Mouse (Mus musculus): ENCODE results near the gene Wnt3a. TPM values are rescaled to one million over a fixed set of nuclear protein-coding genes. Genes with fewer than 3 reads are reported as not detected.
A peak's percentile ranks its signal among the peaks of the same experiment; 100 is the strongest.

Wnt3a gene
- polyA plus RNA-seq, 1 experiment from 2014 or later = 12.6 TPM

DNA sequence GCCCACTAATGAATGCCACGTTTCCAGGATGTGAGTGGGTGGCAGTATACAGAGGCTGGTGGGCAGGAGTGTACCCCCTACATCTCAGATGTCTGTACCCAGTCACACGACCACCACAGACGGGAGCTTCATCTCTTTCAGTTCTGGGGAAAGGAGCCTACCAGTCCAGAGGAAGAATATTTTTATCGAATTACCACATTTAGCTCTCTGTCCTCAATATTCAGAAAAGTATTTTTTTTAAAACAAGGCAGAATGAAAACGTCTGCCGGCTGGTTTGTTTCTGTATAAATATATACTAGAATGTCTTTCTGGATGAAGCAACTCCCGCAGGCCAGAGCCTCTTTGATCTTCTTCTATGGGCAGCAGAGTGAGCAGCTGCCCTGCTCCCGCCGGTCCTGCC, 42.4 kb upstream of the Wnt3a start:
- Histone ChIP-seq H3K9ac (replicated peaks; ENCODE audit: low read depth) (no peak overlapping the region), H3K27ac (ENCODE audit: low read length) (no peak overlapping the region), H3K27me3 (replicated peaks; ENCODE audit: insufficient read depth, low read length) (no peaks in the 10 kb centered on the region), H3K4me3 (ENCODE audit: low read depth, low read length) (no peak overlapping the region), H3K4me2 (replicated peaks; ENCODE audit: low read depth, low read length) (no peak overlapping the region), H3K4me1 (ENCODE audit: insufficient read depth, low read depth, low read length) (no peaks in the 10 kb centered on the region), H3K36me3 (ENCODE audit: insufficient read depth, low read length) (no peaks in the 10 kb centered on the region), H3K9me3 (ENCODE audit: low read length) (no peaks in the 10 kb centered on the region)
- no peak for ATAC-seq
- 39% methylated on average over 9 of the region's 9 CpGs for WGBS
- DNase-seq (ENCODE audit: low spot score) = no peak
- TF ChIP-seq EP300 (IDR thresholded peaks at IDR 0.05) (no peak), CTCF (IDR thresholded peaks at IDR 0.05) (no peak)

DNA sequence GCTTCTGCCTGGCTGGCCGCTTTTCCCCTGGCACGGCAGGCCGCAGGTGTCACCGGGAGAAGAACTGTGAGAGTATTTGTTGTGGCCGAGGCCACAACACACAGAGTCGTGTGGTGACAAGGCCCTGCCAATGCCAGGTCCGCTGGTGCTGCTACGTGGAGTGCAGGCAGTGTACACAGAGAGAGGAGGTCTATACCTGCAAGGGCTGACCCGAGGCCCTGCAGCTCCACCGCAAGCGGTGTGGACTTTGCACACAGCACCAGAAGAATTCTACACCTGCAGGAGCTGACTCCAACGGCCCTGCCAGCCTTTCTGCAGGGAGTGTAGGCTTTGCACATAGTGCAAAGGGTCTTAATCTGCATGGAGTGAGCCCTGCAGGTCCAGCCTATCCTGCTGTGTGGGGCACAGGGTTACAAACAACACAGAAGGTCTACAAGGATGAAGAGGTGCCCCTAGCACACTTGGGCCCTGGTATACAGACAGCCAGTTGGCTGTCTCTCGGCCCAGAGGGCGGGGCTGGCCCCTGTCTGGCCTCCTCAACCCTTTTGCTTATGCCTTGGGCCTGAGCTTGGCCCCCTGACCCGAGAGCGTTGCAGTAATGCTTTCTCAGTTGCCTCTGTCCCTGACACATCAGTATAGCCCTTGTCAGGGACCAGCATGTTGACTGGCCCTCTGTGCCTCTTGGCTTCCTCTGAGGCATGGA, 40.8 kb upstream of the Wnt3a start:
- no peak for ATAC-seq
- DNase-seq (ENCODE audit: low spot score) = no peak

DNA sequence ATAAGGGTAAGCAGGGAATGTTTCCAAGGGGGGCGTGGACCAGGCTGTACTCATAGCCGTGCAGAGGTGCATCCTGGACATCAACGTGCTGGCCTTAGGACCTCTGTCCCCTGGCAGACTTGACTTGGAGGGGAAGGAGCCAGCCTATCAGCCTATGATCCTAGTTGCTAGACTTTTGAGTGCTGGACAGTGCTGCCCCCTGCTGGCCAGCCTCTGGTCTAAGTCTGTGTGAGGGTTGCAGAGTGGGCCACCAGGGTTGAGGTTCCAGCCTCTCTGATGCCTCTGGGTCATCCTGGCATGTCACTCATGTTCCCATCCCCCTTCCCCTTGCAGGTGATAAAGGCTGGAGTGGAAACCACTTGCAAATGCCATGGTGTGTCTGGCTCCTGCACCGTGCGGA, 40.0 kb upstream of the Wnt3a start:
- Histone ChIP-seq H3K36me3 (ENCODE audit: insufficient read depth, low read length) (no peaks in the 10 kb centered on the region), H3K9ac (replicated peaks; ENCODE audit: low read depth) (no peak overlapping the region), H3K27ac (ENCODE audit: low read length) (no peak overlapping the region), H3K4me2 (replicated peaks; ENCODE audit: low read depth, low read length) (no peak overlapping the region), H3K27me3 (replicated peaks; ENCODE audit: insufficient read depth, low read length) (no peaks in the 10 kb centered on the region), H3K4me1 (ENCODE audit: insufficient read depth, low read depth, low read length) (no peaks in the 10 kb centered on the region), H3K9me3 (ENCODE audit: low read length) (no peaks in the 10 kb centered on the region), H3K4me3 (ENCODE audit: low read depth, low read length) (no peak overlapping the region)
- WGBS = 41% methylated on average over 5 of the region's 5 CpGs
- ATAC-seq (peak; percentile 56), DNase-seq (ENCODE audit: low spot score) (peak; percentile 68)
- TF ChIP-seq EP300 (IDR thresholded peaks at IDR 0.05) = no peak
- TF ChIP-seq CTCF (IDR thresholded peaks at IDR 0.05) = peak; percentile 93

More for the DNA sequence above, 40.8 kb upstream of the Wnt3a start:
- Histone ChIP-seq H3K27ac (ENCODE audit: low read length) (no peak overlapping the region), H3K27me3 (replicated peaks; ENCODE audit: insufficient read depth, low read length) (no peaks in the 10 kb centered on the region), H3K9me3 (ENCODE audit: low read length) (no peaks in the 10 kb centered on the region), H3K4me1 (ENCODE audit: insufficient read depth, low read depth, low read length) (no peaks in the 10 kb centered on the region), H3K4me3 (ENCODE audit: low read depth, low read length) (no peak overlapping the region), H3K36me3 (ENCODE audit: insufficient read depth, low read length) (no peaks in the 10 kb centered on the region), H3K9ac (replicated peaks; ENCODE audit: low read depth) (no peak overlapping the region), H3K4me2 (replicated peaks; ENCODE audit: low read depth, low read length) (no peak overlapping the region)
- TF ChIP-seq CTCF (IDR thresholded peaks at IDR 0.05) (no peak), EP300 (IDR thresholded peaks at IDR 0.05) (no peak)
- 74% methylated on average over 16 of the region's 16 CpGs for WGBS

DNA sequence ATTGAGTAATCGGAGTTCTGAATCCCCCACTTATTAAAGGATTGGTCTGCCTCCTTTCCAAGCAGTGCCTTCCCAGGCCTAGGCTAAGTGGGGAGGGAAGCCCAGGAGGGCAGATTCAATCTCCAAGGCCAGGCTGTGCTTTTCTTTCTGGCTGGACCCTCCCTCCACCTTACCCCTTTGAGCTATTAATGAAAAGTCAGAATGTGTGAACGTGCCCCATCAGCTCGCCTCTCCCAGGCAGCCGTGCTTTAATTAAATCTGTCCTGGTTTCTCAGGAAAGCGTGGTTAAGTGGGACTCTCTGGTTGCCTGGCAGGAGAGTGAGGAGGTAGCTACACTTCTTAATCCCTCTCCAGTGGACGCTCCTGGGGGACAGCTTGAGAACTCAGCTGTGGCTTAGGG, 39.1 kb upstream of the Wnt3a start:
- no peaks in the 10 kb centered on the region for H3K36me3 ChIP-seq (ENCODE audit: insufficient read depth, low read length)
- no peak for TF ChIP-seq EP300 (IDR thresholded peaks at IDR 0.05)
- TF ChIP-seq CTCF (IDR thresholded peaks at IDR 0.05) = no peak
- no peak for ATAC-seq
- no peaks in the 10 kb centered on the region for H3K4me1 ChIP-seq (ENCODE audit: insufficient read depth, low read depth, low read length)
- no peak overlapping the region for H3K4me3 ChIP-seq (ENCODE audit: low read depth, low read length)
- no peak for DNase-seq (ENCODE audit: low spot score)
- H3K27me3 ChIP-seq (replicated peaks; ENCODE audit: insufficient read depth, low read length) = no peaks in the 10 kb centered on the region
- no peaks in the 10 kb centered on the region for H3K9me3 ChIP-seq (ENCODE audit: low read length)
- H3K4me2 ChIP-seq (replicated peaks; ENCODE audit: low read depth, low read length) = no peak overlapping the region
- H3K9ac ChIP-seq (replicated peaks; ENCODE audit: low read depth) = no peak overlapping the region
- no peak overlapping the region for H3K27ac ChIP-seq (ENCODE audit: low read length)
- WGBS = 54% methylated on average over 6 of the region's 6 CpGs

DNA sequence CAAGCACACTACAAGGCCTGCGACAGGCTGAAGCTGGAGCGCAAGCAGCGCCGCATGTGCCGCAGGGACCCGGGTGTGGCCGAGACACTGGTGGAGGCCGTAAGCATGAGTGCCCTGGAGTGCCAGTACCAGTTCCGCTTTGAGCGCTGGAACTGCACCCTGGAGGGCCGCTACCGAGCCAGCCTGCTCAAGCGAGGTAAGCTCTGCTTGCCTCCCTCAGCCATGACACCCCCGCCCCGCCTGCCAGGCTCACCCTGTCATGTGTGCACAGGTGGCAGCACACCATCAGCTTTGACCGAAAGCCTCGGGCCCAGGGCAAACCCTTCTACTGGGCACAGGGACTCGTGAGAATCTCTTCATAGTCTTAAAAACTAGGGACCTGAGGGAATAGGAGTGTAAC, 37.1 kb upstream of the Wnt3a start:
- ATAC-seq = peak; percentile 30; the same call in 1 of the 2 replicates
- no peak overlapping the region for H3K4me2 ChIP-seq (replicated peaks; ENCODE audit: low read depth, low read length)
- 75% methylated on average over 13 of the region's 18 CpGs for WGBS

DNA sequence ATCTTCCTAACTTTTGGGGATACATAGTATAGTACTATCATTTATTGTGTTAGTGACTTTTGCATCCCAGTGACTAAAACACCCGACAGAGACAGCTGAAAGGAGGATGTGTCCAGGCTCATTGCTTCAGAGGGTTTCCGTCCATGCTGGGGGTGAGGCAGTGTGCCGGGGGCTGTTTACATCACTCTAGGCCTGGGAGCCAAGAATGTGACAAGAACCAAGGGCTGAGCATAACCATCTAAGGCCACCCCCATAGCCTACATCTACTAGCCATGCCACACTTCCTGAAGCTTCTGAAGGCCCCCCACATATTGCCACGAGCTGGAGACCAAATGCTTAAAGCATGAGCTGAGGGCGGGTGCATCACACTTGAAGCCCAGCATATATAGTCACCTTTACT, 34.2 kb upstream of the Wnt3a start:
- ATAC-seq = peak; percentile 72
- Histone ChIP-seq H3K36me3 (ENCODE audit: insufficient read depth, low read length) (no peaks in the 10 kb centered on the region), H3K4me1 (ENCODE audit: insufficient read depth, low read depth, low read length) (no peaks in the 10 kb centered on the region), H3K9me3 (ENCODE audit: low read length) (no peaks in the 10 kb centered on the region), H3K9ac (replicated peaks; ENCODE audit: low read depth) (no peak overlapping the region), H3K4me3 (ENCODE audit: low read depth, low read length) (no peak overlapping the region), H3K4me2 (replicated peaks; ENCODE audit: low read depth, low read length) (no peak overlapping the region), H3K27me3 (replicated peaks; ENCODE audit: insufficient read depth, low read length) (no peaks in the 10 kb centered on the region), H3K27ac (ENCODE audit: low read length) (no peak overlapping the region)
- peak; percentile 65 for DNase-seq (ENCODE audit: low spot score)
- TF ChIP-seq EP300 (IDR thresholded peaks at IDR 0.05) (no peak), CTCF (IDR thresholded peaks at IDR 0.05) (no peak)
- 35% methylated on average over 5 of the region's 5 CpGs for WGBS

More for the DNA sequence above, 37.1 kb upstream of the Wnt3a start:
- peak; percentile 47 for DNase-seq (ENCODE audit: low spot score)
- H3K27ac ChIP-seq (ENCODE audit: low read length) = no peak overlapping the region
- H3K36me3 ChIP-seq (ENCODE audit: insufficient read depth, low read length) = no peaks in the 10 kb centered on the region
- no peak overlapping the region for H3K4me3 ChIP-seq (ENCODE audit: low read depth, low read length)
- no peaks in the 10 kb centered on the region for H3K27me3 ChIP-seq (replicated peaks; ENCODE audit: insufficient read depth, low read length)
- no peak overlapping the region for H3K9ac ChIP-seq (replicated peaks; ENCODE audit: low read depth)
- no peak for TF ChIP-seq EP300 (IDR thresholded peaks at IDR 0.05)
- H3K9me3 ChIP-seq (ENCODE audit: low read length) = no peaks in the 10 kb centered on the region
- no peaks in the 10 kb centered on the region for H3K4me1 ChIP-seq (ENCODE audit: insufficient read depth, low read depth, low read length)

All from lung, postnatal 0 days (tissue).